Mouse (Mus musculus) splenic B cell, adult 2 months (primary cell): ENCODE measurements around the gene Mettl1.
"Not testable (repeated sequence)": the region's sequence is repeated elsewhere in the genome, so short reads cannot be mapped to it uniquely, and the experiment has no call there.

Experiments used
- DNase-seq: peaks from one replicate; pipeline ENCODE4 v3.0.0-alpha.2; 2011; ENCODE audit warnings: low read depth, low spot score
- H3K27me3 ChIP-seq: 2 replicates; pipeline ENCODE4 v1.6.1; 2012; ENCODE audit warnings: mild to moderate bottlenecking, low read length, moderate library complexity, mixed read lengths; ENCODE audit not compliant: control insufficient read depth, poor library complexity, insufficient read depth, severe bottlenecking
- H3K36me3 ChIP-seq: 2 replicates; pipeline ENCODE4 v1.6.1; 2012; ENCODE audit warnings: mild to moderate bottlenecking, low read length, moderate library complexity, mixed read lengths; ENCODE audit not compliant: control insufficient read depth, poor library complexity, insufficient read depth, severe bottlenecking

Mettl1 gene

DNA sequence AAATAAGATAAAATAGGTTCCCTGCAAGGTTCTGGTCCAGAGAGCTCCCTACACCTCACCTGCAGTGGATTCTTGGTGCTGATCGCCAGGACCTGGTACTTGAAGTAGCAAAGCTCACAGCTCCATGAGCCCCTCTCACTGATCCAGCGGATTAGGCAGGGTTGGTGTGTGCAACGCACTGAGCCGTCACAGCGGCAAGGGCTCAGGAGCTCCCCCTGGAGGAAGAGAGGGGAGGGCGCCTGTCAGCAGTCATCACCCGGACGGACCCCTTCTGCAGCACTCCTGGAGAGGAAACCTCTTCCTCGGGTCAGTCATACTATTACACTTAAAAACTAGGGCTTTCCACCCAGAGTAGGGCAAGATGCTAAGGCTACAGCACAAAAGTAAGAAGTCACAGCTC lies 16.9 kb downstream of the Mettl1 start:
- Histone ChIP-seq H3K36me3 (no peaks in the 10 kb centered on the region), H3K27me3 (no peaks in the 10 kb centered on the region)
- DNase-seq = peak; percentile 87

GRCm38 (mm10) chr10:127058708-127059107 lies 17.5 kb downstream of the Mettl1 start:
- no peak for DNase-seq
- no peaks in the 10 kb centered on the region for H3K36me3 ChIP-seq
- no peaks in the 10 kb centered on the region for H3K27me3 ChIP-seq

DNA sequence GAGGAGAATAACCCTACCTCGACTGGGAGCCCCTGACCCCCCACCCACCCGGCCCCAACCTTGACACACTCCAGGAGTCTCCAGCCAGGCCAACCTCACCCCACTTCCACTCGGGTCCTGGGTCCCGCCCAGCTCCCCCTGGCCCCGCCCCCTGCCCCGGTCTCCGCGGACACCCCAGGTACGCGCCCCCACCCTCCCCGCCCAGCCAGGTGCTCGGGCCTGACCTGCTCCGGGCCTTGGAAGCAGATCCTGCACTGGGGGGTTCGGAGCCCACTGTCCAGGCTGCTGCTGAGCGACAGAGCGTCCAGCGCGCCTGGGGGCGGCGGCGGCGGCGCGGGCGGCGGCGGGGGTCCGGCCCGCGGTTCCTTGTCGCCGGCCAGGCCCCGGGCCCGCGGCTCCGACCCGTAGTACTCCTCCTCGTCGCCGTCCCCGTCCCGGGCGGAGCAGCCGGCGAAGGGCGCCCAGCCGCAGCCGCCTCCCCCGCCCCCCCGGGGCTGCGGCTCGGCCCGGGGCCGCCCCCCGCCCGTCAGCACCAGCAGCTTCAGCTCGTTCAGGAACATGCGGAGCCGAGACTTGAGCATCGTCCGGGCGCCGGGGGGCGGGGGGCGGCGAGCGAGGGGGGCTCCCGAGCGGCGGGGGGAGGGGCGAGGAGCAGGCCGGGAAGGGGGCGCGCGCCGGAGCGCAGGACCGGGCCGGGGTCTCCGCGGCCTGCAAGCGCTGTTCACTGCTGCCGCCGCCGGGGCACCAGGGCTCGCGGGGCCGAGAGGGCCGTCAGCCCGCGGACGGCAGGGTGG lies 18.2 kb downstream of the Mettl1 start:
- Histone ChIP-seq H3K27me3 (no peaks in the 10 kb centered on the region), H3K36me3 (no peaks in the 10 kb centered on the region)
- no peak for DNase-seq

- Histone ChIP-seq H3K27me3 (no peaks in the 10 kb centered on the region), H3K36me3 (no peaks in the 10 kb centered on the region)
- DNase-seq = peak; percentile 79
Observed at GRCm38 (mm10) chr10:127059968-127060916, 19.0 kb downstream of the Mettl1 start, which contains the start of gene March9. TSS of gene March9 (minus strand) at chr10:127060184.

DNA sequence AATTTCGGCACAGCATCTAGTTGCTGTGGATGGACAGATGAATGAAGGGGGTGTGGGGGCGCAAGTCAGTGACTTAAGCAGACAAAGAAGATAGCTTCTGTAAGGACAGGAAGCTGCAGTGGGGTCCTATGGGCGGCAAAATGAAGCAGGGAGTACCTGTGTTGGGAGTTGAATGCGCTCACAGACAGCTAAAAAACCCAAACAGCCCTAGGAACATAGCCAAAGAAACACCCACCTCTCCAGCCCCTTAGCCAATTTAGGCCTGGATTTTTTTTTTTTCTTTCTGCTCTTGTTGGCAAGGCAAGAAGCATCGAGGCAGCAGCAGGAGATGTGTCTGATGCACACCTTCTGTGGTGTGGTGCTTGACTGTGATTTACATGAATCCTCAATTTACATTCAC lies 19.9 kb downstream of the Mettl1 start:
- H3K27me3 ChIP-seq = no peaks in the 10 kb centered on the region
- no peaks in the 10 kb centered on the region; the same call in none of the 2 replicates for H3K36me3 ChIP-seq
- DNase-seq = no peak

DNA sequence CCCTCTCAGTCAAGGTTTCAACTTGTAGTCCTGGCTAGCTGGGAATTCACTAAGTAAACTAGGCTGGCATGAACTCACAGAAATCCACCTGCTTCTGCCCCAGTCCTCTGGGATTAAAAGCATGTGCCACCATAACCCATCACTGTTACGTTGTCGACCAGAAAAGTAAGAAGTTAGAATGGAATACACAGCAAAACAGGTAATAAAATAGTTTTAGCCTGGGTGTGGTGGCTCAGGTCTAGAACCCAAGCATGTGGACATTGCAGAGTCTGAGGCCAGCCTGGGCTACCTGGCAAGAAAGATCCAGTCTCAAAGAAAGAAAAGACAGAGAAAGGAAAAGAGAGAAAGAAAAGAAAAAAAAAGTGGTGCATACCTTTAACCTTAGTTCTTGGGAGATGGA lies 20.3 kb downstream of the Mettl1 start:
- no peaks in the 10 kb centered on the region for H3K27me3 ChIP-seq
- no peak for DNase-seq
- no peaks in the 10 kb centered on the region; the same call in none of the 2 replicates for H3K36me3 ChIP-seq

DNA sequence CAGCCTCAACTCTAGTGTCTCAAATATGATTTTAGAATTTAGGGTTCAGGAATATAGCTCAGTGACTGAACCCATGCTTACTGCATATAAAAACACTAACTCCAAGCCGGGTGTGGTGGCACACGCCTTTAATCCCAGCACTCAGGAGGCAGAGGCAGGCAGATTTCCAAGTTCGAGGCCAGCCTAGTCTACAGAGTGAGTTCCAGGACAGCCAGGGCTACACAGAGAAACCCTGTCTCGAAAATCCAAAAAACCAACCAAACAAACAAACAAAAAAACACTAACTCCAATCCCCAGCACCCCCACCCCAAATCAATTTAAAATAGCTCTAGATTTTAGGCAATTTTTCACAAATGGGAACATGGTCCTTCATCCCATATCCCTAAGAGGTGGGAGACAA lies 20.9 kb downstream of the Mettl1 start:
- DNase-seq, H3K36me3 ChIP-seq, H3K27me3 ChIP-seq: not testable (repeated sequence)

DNA sequence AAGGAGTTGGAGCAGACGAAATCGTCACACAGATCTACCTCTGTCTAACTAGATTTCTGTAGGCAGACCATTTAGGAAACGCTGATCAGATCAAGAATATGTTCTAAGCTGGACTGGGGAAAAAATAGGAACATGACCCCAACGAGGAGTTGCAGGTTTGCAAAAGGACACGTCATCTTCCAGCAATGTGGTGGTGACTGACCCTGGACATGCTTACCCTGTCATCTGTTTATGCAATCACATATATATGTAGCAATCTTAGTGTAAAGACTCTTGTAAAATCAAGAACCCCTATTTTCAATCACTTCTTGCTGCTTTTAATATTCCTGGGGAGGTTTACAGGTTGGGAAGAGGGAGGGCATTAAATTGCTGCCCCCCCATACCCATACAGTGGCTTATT lies 21.3 kb downstream of the Mettl1 start:
- Histone ChIP-seq H3K27me3 (no peaks in the 10 kb centered on the region), H3K36me3 (peaks cover 2% of the 10 kb centered on the region)
- no peak for DNase-seq

- Histone ChIP-seq H3K36me3 (peaks cover 5% of the 10 kb centered on the region), H3K27me3 (no peaks in the 10 kb centered on the region)
- DNase-seq = peak; percentile 99
Observed at GRCm38 (mm10) chr10:127063239-127063872, 22.1 kb downstream of the Mettl1 start, which contains the start of gene Cdk4. TSS of gene Cdk4 (plus strand) at chr10:127063534.

DNA sequence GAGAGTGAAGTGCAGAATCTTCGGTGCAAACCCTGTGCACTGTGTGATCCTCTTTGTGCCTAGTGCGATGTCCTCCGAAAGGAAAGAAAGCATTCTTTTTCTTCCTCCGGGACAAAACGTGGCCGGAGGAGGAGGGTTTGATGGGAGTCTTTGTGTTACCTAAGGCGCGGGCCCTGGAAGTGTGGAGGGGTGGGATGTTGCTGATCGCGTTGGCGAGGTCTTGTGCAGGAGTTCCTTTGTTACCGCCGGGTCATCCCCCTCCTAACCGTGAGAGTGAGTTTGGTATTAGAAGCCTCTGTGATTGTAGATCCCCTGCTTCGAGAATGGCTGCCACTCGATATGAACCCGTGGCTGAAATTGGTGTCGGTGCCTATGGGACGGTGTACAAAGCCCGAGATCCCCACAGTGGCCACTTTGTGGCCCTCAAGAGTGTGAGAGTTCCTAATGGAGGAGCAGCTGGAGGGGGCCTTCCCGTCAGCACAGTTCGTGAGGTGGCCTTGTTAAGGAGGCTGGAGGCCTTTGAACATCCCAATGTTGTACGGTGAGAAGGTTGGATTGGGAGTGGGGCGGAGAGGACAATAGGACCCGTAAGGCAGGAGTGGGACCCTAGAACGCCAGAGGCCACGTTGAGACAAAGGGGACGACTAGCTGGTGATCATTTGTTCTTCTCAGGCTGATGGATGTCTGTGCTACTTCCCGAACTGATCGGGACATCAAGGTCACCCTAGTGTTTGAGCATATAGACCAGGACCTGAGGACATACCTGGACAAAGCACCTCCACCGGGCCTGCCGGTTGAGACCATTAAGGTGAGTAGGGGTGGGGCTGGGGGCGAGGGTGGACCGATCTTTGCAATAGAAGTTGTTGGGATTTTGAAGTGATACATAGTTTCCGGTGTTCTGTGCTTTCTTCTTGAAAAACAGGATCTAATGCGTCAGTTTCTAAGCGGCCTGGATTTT lies 23.0 kb downstream of the Mettl1 start:
- peaks cover 5% of the 10 kb centered on the region for H3K36me3 ChIP-seq
- peak; percentile 34 for DNase-seq
- H3K27me3 ChIP-seq = no peaks in the 10 kb centered on the region

DNA sequence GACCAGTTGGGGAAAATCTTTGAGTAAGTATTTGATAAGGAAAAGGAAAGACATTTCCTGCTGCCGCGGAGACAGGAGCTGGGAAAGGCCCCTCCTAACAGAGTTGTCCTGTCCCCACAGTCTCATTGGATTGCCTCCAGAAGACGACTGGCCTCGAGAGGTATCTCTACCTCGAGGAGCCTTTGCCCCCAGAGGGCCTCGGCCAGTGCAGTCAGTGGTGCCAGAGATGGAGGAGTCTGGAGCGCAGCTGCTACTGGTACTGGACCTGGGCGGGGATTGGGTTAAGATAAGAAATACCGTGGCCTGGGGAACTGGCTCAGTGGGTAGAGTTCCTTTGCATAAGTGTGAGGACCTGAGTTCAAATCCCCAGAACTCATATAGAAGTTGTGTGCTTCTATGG lies 24.8 kb downstream of the Mettl1 start:
- peaks cover 5% of the 10 kb centered on the region for H3K36me3 ChIP-seq
- H3K27me3 ChIP-seq = no peaks in the 10 kb centered on the region
- DNase-seq = no peak

DNA sequence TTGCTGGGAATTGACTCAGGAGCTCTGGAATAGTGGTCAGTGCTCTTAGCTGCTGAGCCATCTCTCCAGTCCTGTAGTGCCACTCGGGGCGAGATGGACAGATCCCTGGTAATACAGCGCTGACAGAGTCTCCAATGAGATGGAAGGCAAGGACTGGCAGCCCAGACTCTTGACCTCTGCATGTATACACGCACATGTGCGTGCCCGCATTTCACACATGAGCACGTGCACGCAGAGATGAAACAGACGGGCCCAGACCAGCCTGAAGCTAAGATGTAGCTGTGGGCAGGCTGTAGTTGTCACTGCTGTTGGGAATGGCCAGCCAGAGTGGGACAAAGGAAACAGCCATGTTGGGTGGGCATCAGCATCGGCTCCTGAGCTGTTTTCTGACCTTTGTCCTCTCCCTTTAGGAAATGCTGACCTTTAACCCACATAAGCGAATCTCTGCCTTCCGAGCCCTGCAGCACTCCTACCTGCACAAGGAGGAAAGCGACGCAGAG lies 25.4 kb downstream of the Mettl1 start:
- no peak for DNase-seq
- H3K36me3 ChIP-seq = peaks cover 5% of the 10 kb centered on the region
- no peaks in the 10 kb centered on the region for H3K27me3 ChIP-seq

DNA sequence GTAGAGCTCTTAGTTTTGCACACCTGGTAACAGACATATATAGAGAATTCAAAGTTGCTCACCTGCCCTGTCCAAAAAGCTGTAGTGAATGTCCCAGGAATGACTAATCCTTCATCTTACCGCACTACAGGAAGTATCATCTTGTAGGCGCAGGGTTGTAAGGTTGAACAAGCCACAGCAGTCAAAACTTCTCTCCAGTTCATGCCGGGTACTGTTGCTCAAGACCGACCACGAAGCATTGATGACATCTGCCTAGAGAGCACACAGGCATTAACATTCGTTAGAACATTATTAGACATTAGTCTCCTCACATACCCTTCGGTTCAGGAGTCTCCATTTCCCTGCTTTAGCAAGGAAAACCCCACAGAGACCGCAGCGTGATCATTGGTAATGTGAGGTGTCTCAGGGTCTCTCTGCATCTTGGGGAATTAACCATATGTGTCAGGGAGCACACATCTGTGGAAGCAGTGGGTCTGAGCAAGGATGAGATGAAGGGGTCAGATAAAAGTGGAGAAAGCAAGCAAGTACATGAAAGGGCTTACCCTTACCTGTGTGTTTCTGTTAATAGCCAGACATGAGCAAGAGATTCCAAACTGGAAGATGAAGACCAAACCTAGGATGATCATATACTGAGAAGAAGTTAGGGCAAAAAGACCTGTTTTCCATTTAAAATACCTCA lies 27.3 kb downstream of the Mettl1 start:
- no peaks in the 10 kb centered on the region for H3K27me3 ChIP-seq
- peaks cover 5% of the 10 kb centered on the region for H3K36me3 ChIP-seq
- DNase-seq = no peak
